Mouse (Mus musculus): ENCODE data around the gene Gga3. TPM values are rescaled to one million over a fixed set of nuclear protein-coding genes. Genes with fewer than 3 reads are reported as not detected.

Gene Gga3
- polyA plus RNA-seq, 1 experiment from 2014 or later, result 24.6 TPM

- no peak overlapping the region for H3K27ac ChIP-seq
- no peak for ATAC-seq (ENCODE audit: insufficient number of reproducible peaks, insufficient read depth, low FRiP score, low TSS enrichment, low read depth)
Observed at GRCm38 (mm10) chr11:115585573-115586100, 18.2 kb downstream of the Gga3 start.

GRCm38 (mm10) chr11:115584376-115585073, 19.3 kb downstream of the Gga3 start:
- Histone ChIP-seq H3K4me2 (no peak overlapping the region), H3K9ac (no peak overlapping the region), H3K27ac (no peak overlapping the region), H3K4me1 (no peaks in the 10 kb centered on the region), H3K27me3 (no peaks in the 10 kb centered on the region), H3K36me3 (peaks cover 93% of the 10 kb centered on the region), H3K4me3 (no peak overlapping the region), H3K9me3 (no peaks in the 10 kb centered on the region)
- ATAC-seq (ENCODE audit: insufficient number of reproducible peaks, insufficient read depth, low FRiP score, low TSS enrichment, low read depth), result no peak
- WGBS, result 86% methylated on average over 10 of the region's 10 CpGs

More at GRCm38 (mm10) chr11:115585573-115586100, 18.2 kb downstream of the Gga3 start:
- no peaks in the 10 kb centered on the region for H3K4me1 ChIP-seq
- H3K9me3 ChIP-seq, result no peaks in the 10 kb centered on the region
- H3K4me3 ChIP-seq, result no peak overlapping the region
- 89% methylated on average over 7 of the region's 7 CpGs for WGBS
- no peak overlapping the region for H3K9ac ChIP-seq
- no peak overlapping the region for H3K4me2 ChIP-seq
- peaks cover 96% of the 10 kb centered on the region for H3K36me3 ChIP-seq
- no peaks in the 10 kb centered on the region for H3K27me3 ChIP-seq

GRCm38 (mm10) chr11:115582913-115583606, 20.8 kb downstream of the Gga3 start:
- Histone ChIP-seq H3K4me3 (no peak overlapping the region), H3K27me3 (no peaks in the 10 kb centered on the region), H3K27ac (no peak overlapping the region), H3K4me1 (no peaks in the 10 kb centered on the region), H3K36me3 (peaks cover 96% of the 10 kb centered on the region), H3K4me2 (no peak overlapping the region), H3K9ac (no peak overlapping the region), H3K9me3 (no peaks in the 10 kb centered on the region)
- 76% methylated on average over 10 of the region's 10 CpGs for WGBS
- ATAC-seq (ENCODE audit: insufficient number of reproducible peaks, insufficient read depth, low FRiP score, low TSS enrichment, low read depth), result no peak

GRCm38 (mm10) chr11:115579080-115579479, 24.8 kb downstream of the Gga3 start:
- H3K27ac ChIP-seq, result no peak overlapping the region
- H3K27me3 ChIP-seq, result no peaks in the 10 kb centered on the region
- ATAC-seq (ENCODE audit: insufficient number of reproducible peaks, insufficient read depth, low FRiP score, low TSS enrichment, low read depth), result no peak
- H3K4me2 ChIP-seq, result no peak overlapping the region
- peaks cover 72% of the 10 kb centered on the region for H3K36me3 ChIP-seq
- H3K4me1 ChIP-seq, result no peaks in the 10 kb centered on the region
- H3K9ac ChIP-seq, result no peak overlapping the region
- no peaks in the 10 kb centered on the region for H3K9me3 ChIP-seq
- H3K4me3 ChIP-seq, result no peak overlapping the region

GRCm38 (mm10) chr11:115564961-115565360, 38.9 kb downstream of the Gga3 start:
- ATAC-seq (ENCODE audit: insufficient number of reproducible peaks, insufficient read depth, low FRiP score, low TSS enrichment, low read depth), result no peak

GRCm38 (mm10) chr11:115564064-115564809, 39.6 kb downstream of the Gga3 start, which contains the start of gene Nup85:
Gene Nup85, plus strand, starts transcription at chr11:115564434.
- peaks cover 15% of the 10 kb centered on the region for H3K4me1 ChIP-seq
- peak; percentile 83 for ATAC-seq (ENCODE audit: insufficient number of reproducible peaks, insufficient read depth, low FRiP score, low TSS enrichment, low read depth)
- H3K9ac ChIP-seq, result peak within 1 kb of the TSS; percentile 88
- under 1% methylated on average over 42 of the region's 42 CpGs for WGBS
- no peaks in the 10 kb centered on the region for H3K9me3 ChIP-seq
- H3K4me2 ChIP-seq, result peak within 1 kb of the TSS; percentile 85
- peak within 1 kb of the TSS; percentile 88 for H3K4me3 ChIP-seq
- H3K36me3 ChIP-seq, result peaks cover 33% of the 10 kb centered on the region
- H3K27me3 ChIP-seq, result no peaks in the 10 kb centered on the region
- H3K27ac ChIP-seq, result peak within 1 kb of the TSS; percentile 87

More at GRCm38 (mm10) chr11:115564961-115565360, 38.9 kb downstream of the Gga3 start:
- Histone ChIP-seq H3K4me3 (peak overlapping the region; percentile 88), H3K4me1 (peaks cover 15% of the 10 kb centered on the region), H3K27me3 (no peaks in the 10 kb centered on the region), H3K9me3 (no peaks in the 10 kb centered on the region), H3K9ac (peak overlapping the region; percentile 88), H3K27ac (no peak overlapping the region), H3K36me3 (peaks cover 40% of the 10 kb centered on the region), H3K4me2 (peak overlapping the region; percentile 85)
- 17% methylated on average over 7 of the region's 7 CpGs for WGBS

GRCm38 (mm10) chr11:115563406-115563805, 40.4 kb downstream of the Gga3 start:
- 39% methylated on average over 4 of the region's 4 CpGs for WGBS
- peak overlapping the region; percentile 88 for H3K9ac ChIP-seq
- no peaks in the 10 kb centered on the region for H3K9me3 ChIP-seq
- H3K27me3 ChIP-seq, result no peaks in the 10 kb centered on the region
- no peak for ATAC-seq (ENCODE audit: insufficient number of reproducible peaks, insufficient read depth, low FRiP score, low TSS enrichment, low read depth)
- H3K36me3 ChIP-seq, result peaks cover 24% of the 10 kb centered on the region
- peak overlapping the region; percentile 88 for H3K4me3 ChIP-seq
- peak overlapping the region; percentile 85 for H3K4me2 ChIP-seq
- H3K27ac ChIP-seq, result peak overlapping the region; percentile 87
- peaks cover 15% of the 10 kb centered on the region for H3K4me1 ChIP-seq

- H3K4me2 ChIP-seq, result no peak overlapping the region
- no peaks in the 10 kb centered on the region for H3K27me3 ChIP-seq
- no peak overlapping the region for H3K4me3 ChIP-seq
- H3K4me1 ChIP-seq, result no peaks in the 10 kb centered on the region
- H3K9ac ChIP-seq, result no peak overlapping the region
- WGBS, result 79% methylated on average over 17 of the region's 17 CpGs
- no peak for ATAC-seq (ENCODE audit: insufficient number of reproducible peaks, insufficient read depth, low FRiP score, low TSS enrichment, low read depth)
- no peaks in the 10 kb centered on the region for H3K9me3 ChIP-seq
- H3K36me3 ChIP-seq, result no peaks in the 10 kb centered on the region
- no peak overlapping the region for H3K27ac ChIP-seq
Observed at GRCm38 (mm10) chr11:115555717-115556116, 48.1 kb downstream of the Gga3 start.

- Histone ChIP-seq H3K9me3 (no peaks in the 10 kb centered on the region), H3K4me2 (no peak overlapping the region), H3K27ac (no peak overlapping the region), H3K4me1 (no peaks in the 10 kb centered on the region), H3K9ac (no peak overlapping the region), H3K4me3 (no peak overlapping the region), H3K36me3 (no peaks in the 10 kb centered on the region), H3K27me3 (no peaks in the 10 kb centered on the region)
- ATAC-seq (ENCODE audit: insufficient number of reproducible peaks, insufficient read depth, low FRiP score, low TSS enrichment, low read depth), result no peak
- 58% methylated on average over 4 of the region's 4 CpGs for WGBS
Observed at GRCm38 (mm10) chr11:115552783-115553182, 51.1 kb downstream of the Gga3 start.

GRCm38 (mm10) chr11:115543571-115543970, 60.3 kb downstream of the Gga3 start:
- H3K4me1 ChIP-seq, result no peaks in the 10 kb centered on the region
- 0 out of 2 replicates have a peak, but pooled peaks cover 5% of the 10 kb centered on the region for H3K27me3 ChIP-seq
- H3K9me3 ChIP-seq, result no peaks in the 10 kb centered on the region
- no peak for ATAC-seq (ENCODE audit: insufficient number of reproducible peaks, insufficient read depth, low FRiP score, low TSS enrichment, low read depth)
- WGBS, result 63% methylated on average over 4 of the region's 4 CpGs
- no peaks in the 10 kb centered on the region for H3K36me3 ChIP-seq
- H3K4me2 ChIP-seq, result no peak overlapping the region
- no peak overlapping the region for H3K4me3 ChIP-seq
- no peak overlapping the region for H3K9ac ChIP-seq
- H3K27ac ChIP-seq, result no peak overlapping the region

GRCm38 (mm10) chr11:115538045-115538444, 65.8 kb downstream of the Gga3 start:
- Histone ChIP-seq H3K4me1 (peaks cover 16% of the 10 kb centered on the region), H3K4me2 (no peak overlapping the region), H3K9ac (no peak overlapping the region), H3K27me3 (no peaks in the 10 kb centered on the region), H3K27ac (no peak overlapping the region), H3K4me3 (no peak overlapping the region), H3K36me3 (peaks cover 12% of the 10 kb centered on the region), H3K9me3 (no peaks in the 10 kb centered on the region)
- WGBS, result 61% methylated on average over 2 of the region's 2 CpGs
- ATAC-seq (ENCODE audit: insufficient number of reproducible peaks, insufficient read depth, low FRiP score, low TSS enrichment, low read depth), result no peak
